Mouse (Mus musculus): Measurements from ENCODE around the gene Tomm20. TPM values are rescaled to one million over a fixed set of nuclear protein-coding genes. Genes with fewer than 3 reads are reported as not detected.
"Not testable (repeated sequence)": the region's sequence is repeated elsewhere in the genome, so short reads cannot be mapped to it uniquely, and the experiment has no call there.

Tomm20 gene
- polyA plus RNA-seq, 1 experiment: 131 TPM

DNA sequence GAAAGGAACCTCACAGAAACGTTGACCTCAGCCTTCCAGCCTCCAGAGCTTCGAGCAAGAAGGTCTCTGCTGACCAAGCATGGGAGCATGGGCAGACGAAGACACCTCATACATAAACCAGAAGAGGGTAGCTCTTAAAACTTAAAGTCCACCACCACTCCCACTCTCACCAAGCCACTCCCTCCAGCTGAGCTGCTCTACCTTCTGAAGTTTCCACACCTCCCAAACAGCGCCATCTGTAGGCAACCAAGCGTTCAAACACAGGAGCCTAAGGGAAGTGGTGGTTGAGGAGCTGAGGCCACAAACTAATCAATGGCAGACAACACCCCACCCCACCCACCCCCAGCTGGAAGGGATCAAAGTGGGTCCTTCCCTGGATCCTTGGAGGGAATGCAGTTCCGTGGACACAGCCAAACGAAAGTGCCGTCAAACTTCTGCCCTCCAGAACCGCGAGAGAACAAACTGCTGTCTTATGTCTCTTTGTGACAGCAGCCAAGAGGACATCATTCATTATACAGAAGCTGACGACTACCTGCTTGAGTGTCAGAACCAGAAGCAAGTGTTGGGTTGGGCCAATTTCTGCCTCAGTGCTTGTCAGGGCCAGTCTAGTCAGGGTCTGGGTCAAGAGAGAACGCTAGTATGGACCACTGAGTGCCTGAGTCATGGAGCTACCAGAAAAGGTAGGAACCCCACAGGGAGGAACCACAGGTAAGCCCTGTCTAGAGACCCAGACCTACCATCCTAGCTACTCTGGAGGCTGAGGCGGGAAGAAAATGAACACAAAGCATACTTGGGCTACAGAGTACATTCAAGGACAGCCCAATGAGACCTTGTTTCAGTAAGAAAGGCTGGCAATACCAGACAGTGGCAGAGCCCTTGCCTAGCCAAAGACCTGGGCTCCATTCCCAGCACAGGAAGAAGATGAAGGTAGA lies 59.8 kb downstream of the Tomm20 start:
- TF ChIP-seq CTCF (IDR thresholded peaks at IDR 0.05; ENCODE audit: control insufficient read depth, insufficient read depth, insufficient replicate concordance, low read depth, low read length) (peak; percentile 47; the same call in 1 of the 2 replicates), POLR2A (IDR thresholded peaks at IDR 0.05; ENCODE audit: control insufficient read depth, low read depth, low read length) (no peak)
- no peak overlapping the region for H3K4me3 ChIP-seq (ENCODE audit: control insufficient read depth, low read depth, low read length)
- H3K36me3 ChIP-seq (ENCODE audit: control insufficient read depth, insufficient read depth, low read length): no peaks in the 10 kb centered on the region
- peaks cover 6% of the 10 kb centered on the region for H3K4me1 ChIP-seq (ENCODE audit: control insufficient read depth, insufficient read depth, low read length)
- H3K27me3 ChIP-seq (ENCODE audit: control insufficient read depth, insufficient read depth, low read length): no peaks in the 10 kb centered on the region
- peak overlapping the region; percentile 87 for H3K27ac ChIP-seq (ENCODE audit: control insufficient read depth, insufficient read depth, low read depth, low read length)

DNA sequence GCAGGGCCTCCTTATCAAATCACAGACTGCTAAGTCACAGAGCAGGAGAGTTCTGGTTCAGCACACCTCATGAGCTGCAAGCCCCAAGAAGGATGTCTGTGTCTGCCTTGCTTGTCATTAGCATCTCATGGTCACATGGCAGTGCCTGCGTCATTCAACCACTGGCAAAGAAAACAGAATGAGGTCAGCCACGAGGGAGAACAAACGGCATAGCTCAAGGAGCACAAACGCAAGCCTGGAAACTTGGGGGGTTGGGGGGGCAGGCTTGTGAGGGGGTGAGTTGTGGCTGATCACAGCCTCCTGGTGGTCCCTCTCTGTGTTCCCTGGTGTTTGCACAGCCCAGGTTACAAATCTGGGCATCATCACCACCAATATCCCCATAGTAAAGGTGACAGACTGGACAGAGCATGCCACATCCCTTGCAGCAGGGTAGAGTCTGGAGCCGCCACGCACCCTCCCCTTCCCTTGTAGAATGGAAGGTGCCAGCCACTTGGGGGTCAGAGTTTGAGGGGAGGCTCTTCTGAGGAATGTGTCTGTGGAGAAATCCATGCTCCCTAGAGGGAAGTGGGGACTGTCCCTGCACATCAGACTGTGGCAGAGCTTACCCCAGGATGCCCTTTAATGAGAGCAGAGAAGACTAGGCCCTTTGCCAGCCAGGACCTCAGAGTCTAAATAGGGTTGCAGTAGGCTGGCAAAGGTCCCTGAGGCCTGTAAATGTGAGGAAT lies 61.3 kb downstream of the Tomm20 start:
- TF ChIP-seq POLR2A (IDR thresholded peaks at IDR 0.05; ENCODE audit: control insufficient read depth, low read depth, low read length): no peak
- TF ChIP-seq CTCF (IDR thresholded peaks at IDR 0.05; ENCODE audit: control insufficient read depth, insufficient read depth, insufficient replicate concordance, low read depth, low read length): no peak
- Histone ChIP-seq H3K4me1 (ENCODE audit: control insufficient read depth, insufficient read depth, low read length) (peaks cover 6% of the 10 kb centered on the region), H3K27ac (ENCODE audit: control insufficient read depth, insufficient read depth, low read depth, low read length) (no peak overlapping the region)

DNA sequence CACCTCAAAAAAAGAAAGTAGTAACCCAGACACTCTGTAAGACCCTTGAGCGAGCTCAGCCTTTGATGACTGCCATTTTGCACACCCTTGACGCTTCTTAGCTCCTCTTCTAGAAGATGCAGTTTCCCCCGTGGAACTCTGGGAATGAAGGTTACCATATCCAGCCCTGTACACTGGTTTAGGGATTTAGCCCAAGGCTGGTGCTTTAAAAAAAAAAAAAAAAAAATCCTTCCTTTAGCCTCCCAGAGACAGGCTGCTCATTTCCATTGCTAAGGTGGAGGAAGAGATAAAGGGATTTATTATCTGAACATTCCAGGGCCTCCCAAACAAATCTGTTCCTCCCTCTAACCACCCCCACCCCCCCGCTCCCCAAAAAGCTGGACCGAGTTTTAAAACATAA lies 61.9 kb downstream of the Tomm20 start:
- Histone ChIP-seq H3K4me3 (ENCODE audit: control insufficient read depth, low read depth, low read length) (no peak overlapping the region), H3K27ac (ENCODE audit: control insufficient read depth, insufficient read depth, low read depth, low read length) (no peak overlapping the region), H3K36me3 (ENCODE audit: control insufficient read depth, insufficient read depth, low read length) (no peaks in the 10 kb centered on the region), H3K4me1 (ENCODE audit: control insufficient read depth, insufficient read depth, low read length) (peaks cover 6% of the 10 kb centered on the region), H3K27me3 (ENCODE audit: control insufficient read depth, insufficient read depth, low read length) (no peaks in the 10 kb centered on the region)
- TF ChIP-seq POLR2A (IDR thresholded peaks at IDR 0.05; ENCODE audit: control insufficient read depth, low read depth, low read length) (no peak), CTCF (IDR thresholded peaks at IDR 0.05; ENCODE audit: control insufficient read depth, insufficient read depth, insufficient replicate concordance, low read depth, low read length) (no peak)

More for the DNA sequence above, 61.3 kb downstream of the Tomm20 start:
- no peaks in the 10 kb centered on the region for H3K27me3 ChIP-seq (ENCODE audit: control insufficient read depth, insufficient read depth, low read length)
- H3K36me3 ChIP-seq (ENCODE audit: control insufficient read depth, insufficient read depth, low read length): no peaks in the 10 kb centered on the region
- no peak overlapping the region for H3K4me3 ChIP-seq (ENCODE audit: control insufficient read depth, low read depth, low read length)

DNA sequence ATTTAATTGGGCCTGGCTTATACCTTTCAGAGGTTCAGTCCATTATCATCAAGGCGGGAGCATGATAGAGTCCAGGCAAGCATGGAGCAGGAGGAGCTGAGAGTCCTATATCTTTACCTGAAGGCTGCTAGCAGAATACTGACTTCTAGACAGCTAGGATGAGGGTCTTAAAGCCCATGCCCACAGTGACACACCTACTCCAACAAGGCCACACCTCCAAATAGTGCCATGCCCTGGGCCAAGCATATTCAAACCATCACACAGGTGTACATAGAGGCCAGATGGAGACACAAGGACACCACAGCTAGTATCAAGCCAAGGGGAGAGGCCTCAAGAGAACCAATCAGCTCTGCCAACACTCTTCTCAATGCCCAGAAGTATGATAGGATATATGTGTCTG lies 63.1 kb downstream of the Tomm20 start:
- not testable (repeated sequence) for H3K4me3 ChIP-seq (ENCODE audit: control insufficient read depth, low read depth, low read length); H3K4me1 ChIP-seq (ENCODE audit: control insufficient read depth, insufficient read depth, low read length); H3K36me3 ChIP-seq (ENCODE audit: control insufficient read depth, insufficient read depth, low read length); H3K27ac ChIP-seq (ENCODE audit: control insufficient read depth, insufficient read depth, low read depth, low read length); H3K27me3 ChIP-seq (ENCODE audit: control insufficient read depth, insufficient read depth, low read length)

DNA sequence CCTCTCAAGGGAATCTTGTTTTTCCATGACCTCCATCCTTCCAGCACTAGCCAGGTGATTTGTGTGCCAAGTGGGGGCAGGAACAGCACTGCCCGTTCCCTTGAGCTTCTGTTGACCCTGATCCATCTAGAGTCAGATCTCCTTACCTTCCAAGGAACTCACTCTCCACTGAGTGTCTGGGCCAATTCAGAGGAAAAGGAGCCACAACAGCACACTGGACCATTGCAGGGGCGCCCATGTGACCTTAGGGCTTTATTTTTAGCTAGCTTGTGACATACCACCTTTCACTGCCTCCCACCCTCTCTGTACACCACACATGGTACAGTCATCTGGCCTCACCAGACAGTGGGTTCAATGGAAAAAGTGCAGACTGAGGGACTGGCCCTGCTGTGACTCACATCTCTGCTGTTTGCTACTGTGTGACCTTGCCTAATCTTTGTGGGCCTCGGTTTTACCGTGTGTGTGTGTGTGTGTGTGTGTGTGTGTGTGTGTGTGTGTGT lies 64.0 kb downstream of the Tomm20 start:
- TF ChIP-seq CTCF (IDR thresholded peaks at IDR 0.05; ENCODE audit: control insufficient read depth, insufficient read depth, insufficient replicate concordance, low read depth, low read length) (no peak), POLR2A (IDR thresholded peaks at IDR 0.05; ENCODE audit: control insufficient read depth, low read depth, low read length) (no peak)
- Histone ChIP-seq H3K36me3 (ENCODE audit: control insufficient read depth, insufficient read depth, low read length) (no peaks in the 10 kb centered on the region), H3K4me1 (ENCODE audit: control insufficient read depth, insufficient read depth, low read length) (peaks cover 6% of the 10 kb centered on the region), H3K27ac (ENCODE audit: control insufficient read depth, insufficient read depth, low read depth, low read length) (no peak overlapping the region), H3K4me3 (ENCODE audit: control insufficient read depth, low read depth, low read length) (no peak overlapping the region), H3K27me3 (ENCODE audit: control insufficient read depth, insufficient read depth, low read length) (no peaks in the 10 kb centered on the region)

Other genes with a start within 250 kb of the Tomm20 start
- 2.4 and 2.6 TPM in 2 replicates for gene Rbm34, start 25.2 kb upstream of the Tomm20 start, polyA plus RNA-seq (2012; rRNA removed)
- gene Pard3, start 118.0 kb upstream of the Tomm20 start, polyA plus RNA-seq (2012; rRNA removed): 4.1 and 5.3 TPM in 2 replicates